Mouse (Mus musculus) cerebellum, adult 8-10 months (tissue): ENCODE data around the gene Sumo3.

Source experiments
- DNase-seq: peaks from one replicate; pipeline ENCODE4 v3.0.0; 2022

Sumo3 gene

GRCm38 (mm10) chr10:77605908-77606826 is at the start of gene Sumo3, which contains the start of gene Gm49325:
Gene Sumo3, plus strand, starts transcription at chr10:77606097.
Gene Gm49325, plus strand, starts transcription at chr10:77606197.
- DNase-seq, result peak; percentile 94

DNA sequence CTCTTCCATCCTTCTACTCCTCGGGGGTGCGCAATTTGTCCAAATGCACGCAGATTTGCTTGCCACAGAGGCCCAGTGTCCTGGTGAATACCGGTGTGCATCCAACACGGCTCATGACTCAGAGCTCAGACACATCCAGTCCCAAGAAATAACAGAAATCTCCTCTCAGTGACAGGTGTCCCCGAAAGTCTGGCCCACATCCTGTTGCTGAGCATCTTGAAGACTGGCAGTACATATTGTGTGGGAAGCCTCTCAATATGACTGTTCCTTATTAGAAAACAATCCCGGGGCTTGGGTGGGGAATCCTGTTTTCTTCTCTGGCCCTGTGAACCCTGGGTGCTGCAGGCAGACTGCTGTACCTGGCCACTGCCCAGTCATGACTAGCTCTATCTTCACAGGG is 49.3 kb upstream of the Sumo3 start:
- no peak for DNase-seq

- no peak for DNase-seq
Measured at GRCm38 (mm10) chr10:77557641-77558040, 48.3 kb upstream of the Sumo3 start.

GRCm38 (mm10) chr10:77560090-77560489 is 45.8 kb upstream of the Sumo3 start:
- DNase-seq, result no peak

DNA sequence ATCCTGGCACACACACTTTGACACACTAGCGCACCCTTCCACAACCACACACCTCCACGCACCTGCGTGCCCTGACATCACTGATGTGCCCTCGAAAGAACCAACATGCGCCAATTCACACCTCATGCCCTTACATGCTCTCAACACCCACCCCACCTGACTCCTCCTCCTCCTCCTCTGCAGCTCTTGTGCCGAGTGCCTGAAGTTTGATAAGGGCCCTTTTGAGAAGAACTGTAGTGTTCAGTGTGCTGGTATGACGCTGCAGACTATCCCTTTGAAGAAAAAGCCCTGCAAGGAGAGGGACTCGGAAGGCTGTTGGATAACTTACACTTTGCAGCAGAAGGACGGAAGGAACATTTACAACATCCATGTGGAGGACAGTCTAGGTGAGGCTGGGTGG is 45.1 kb upstream of the Sumo3 start:
- DNase-seq, result no peak

GRCm38 (mm10) chr10:77561508-77561907 is 44.4 kb upstream of the Sumo3 start:
- no peak for DNase-seq

GRCm38 (mm10) chr10:77565005-77565404 is 40.9 kb upstream of the Sumo3 start:
- DNase-seq, result no peak

GRCm38 (mm10) chr10:77566651-77567050 is 39.2 kb upstream of the Sumo3 start:
- DNase-seq, result peak; percentile 87

DNA sequence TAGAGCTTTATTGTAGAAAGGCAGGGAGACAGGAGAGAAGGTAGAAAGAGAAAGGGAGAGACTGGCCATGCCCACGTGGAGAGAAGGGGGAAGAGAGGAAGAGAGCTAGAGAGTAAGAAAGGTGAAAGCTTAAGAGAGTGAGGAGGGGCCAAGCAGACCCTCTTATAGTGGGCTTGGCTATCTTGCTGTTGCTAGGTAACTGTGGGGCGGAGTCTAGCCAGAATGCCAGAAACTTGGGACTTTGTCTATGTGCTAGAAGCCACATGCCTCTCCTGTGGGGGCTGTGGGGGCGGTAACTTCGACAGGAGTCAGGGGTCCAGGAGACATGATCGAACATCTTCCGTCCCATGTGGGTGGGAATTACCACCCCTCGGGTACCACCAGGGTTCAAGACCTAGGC is 36.4 kb upstream of the Sumo3 start:
- DNase-seq, result no peak

GRCm38 (mm10) chr10:77569973-77570658 is 35.8 kb upstream of the Sumo3 start:
- DNase-seq, result no peak

- DNase-seq, result no peak
Measured at GRCm38 (mm10) chr10:77572225-77572624, 33.7 kb upstream of the Sumo3 start.

DNA sequence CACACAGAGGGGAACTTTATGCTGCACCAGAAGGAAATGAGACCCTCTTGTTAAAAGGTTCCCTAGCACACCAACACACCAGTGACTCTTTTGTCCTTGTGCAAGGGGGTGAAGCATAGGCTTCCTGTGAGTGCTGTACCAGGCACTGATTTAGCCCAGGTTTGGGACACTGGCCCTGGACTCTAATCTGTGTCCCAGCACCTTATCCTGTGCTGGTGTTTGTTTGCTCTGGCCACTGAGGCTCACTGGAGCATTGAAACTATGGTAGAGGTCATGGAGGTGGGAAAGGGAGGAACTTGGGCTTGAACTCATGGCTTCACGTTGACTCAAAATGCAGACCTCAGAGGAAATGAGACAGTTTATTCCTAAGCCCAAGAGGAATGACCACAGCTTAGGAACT is 32.7 kb upstream of the Sumo3 start:
- DNase-seq, result no peak

DNA sequence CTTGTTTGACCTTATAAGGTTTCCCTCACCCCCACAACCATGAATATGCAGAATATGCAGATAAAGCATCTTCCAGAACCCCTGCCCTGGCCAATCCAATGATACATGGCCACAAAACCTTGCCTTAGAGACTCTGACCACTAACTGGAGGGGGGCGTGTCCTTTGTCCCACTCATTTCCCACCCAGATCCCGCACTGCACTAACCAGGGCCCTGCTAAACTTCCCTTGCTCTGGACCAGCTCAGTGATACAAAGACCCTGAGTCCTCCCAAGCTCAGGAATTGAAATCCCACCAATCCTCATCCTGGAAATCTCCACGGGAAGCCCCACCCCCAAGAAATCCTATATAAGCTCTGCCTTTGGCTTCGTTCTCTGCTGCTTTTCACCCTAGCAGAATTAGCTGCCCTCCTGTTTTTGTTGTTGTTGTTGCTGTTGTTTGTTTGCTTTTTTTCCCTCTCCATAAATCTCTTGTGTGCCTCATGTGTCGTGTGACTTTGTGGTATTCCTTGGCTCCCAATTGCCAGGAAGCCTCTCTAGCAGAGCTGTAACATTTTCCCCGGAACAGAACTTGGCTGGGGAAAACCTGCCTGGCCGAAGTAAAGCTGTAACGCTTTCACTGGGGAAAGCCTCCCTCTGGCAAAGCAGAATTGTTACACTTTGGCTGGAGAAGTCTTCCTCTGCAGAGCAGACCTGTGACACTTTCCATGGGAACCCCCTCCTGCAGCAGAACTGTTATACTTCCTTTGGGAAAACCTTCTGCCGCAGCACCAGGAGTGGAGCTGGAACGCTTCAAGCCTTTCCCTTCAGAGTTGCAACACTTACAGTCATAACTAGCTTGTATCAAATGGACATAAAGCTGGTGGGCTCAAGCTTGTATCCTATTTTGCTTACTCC is 25.6 kb upstream of the Sumo3 start:
- no peak for DNase-seq

GRCm38 (mm10) chr10:77581023-77581407 is 24.9 kb upstream of the Sumo3 start:
- no peak for DNase-seq

DNA sequence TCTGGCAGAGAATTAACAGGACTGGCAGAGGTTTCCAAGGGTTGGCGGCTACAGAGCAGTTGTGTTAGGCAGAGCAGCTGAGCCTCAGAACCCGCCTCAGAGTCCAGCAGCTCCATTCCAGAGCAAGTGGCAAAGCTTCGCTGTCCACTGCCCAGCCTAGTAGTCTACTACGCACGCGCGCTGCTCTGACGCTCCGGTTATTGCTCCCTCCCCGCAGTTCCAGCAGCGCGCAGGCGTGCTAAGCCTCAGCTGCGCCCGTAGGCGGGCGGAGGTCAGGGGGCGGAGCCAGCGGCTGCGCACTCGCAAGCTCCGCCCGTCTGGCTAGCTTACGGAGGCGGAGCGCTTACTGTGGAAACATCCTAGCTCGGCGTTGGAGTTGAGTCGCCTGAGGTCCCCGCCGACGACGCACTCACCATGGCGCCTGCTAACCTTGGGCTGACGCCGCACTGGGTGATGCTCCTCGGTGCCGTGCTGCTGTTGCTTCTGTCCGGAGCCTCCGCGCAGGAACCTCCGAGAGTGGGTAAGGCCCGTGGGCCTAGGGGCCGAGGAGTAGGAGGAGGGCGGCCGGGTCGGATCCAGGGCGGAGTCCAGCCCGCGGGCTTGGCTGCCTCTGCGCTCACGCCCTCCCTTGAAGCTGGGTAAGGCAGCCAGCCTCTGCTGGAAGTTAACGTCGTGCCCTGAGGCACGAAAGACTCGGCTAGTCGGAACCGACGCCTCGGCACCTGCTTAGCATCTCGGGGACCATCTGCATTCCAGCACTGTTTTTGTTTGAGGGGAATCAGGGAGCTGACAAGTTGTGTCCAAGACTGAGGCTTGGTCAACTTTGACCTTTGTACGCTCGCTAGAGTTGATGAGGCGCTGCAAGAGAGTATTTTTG is 24.3 kb upstream of the Sumo3 start, which contains the start of gene Pttg1ip:
Gene Pttg1ip (plus strand): TSS at position 313 of the 877 bp plus-strand sequence.
- peak; percentile 94 for DNase-seq

- DNase-seq, result no peak
Measured at GRCm38 (mm10) chr10:77582285-77582618, 23.6 kb upstream of the Sumo3 start.

- no peak for DNase-seq
Measured at GRCm38 (mm10) chr10:77583795-77584422, 22.0 kb upstream of the Sumo3 start.

GRCm38 (mm10) chr10:77586637-77587036 is 19.3 kb upstream of the Sumo3 start:
- no peak for DNase-seq

- no peak for DNase-seq
Measured at GRCm38 (mm10) chr10:77587091-77587775, 18.7 kb upstream of the Sumo3 start.

DNA sequence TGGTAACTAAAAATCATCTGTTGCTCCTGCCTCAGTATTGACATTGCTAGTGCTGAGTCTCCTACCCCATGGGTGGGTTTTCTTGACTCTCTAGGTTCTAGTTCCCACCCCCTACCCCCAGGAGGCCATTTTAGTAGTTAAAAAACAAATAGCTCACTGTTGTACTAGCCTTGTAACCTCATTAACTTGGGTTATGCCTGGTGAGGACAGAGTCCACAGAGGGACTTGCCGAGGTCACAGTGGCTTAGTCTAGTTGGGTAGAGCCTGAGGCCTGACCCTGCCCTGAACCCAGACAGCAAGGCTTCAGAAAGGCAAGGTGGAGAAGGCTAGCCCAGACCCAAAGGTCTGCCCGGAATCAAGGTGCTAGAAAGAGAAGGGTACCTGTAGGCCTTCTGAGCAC is 17.9 kb upstream of the Sumo3 start:
- no peak for DNase-seq

- DNase-seq, result no peak
Measured at GRCm38 (mm10) chr10:77589117-77589516, 16.8 kb upstream of the Sumo3 start.
